Mouse (Mus musculus): ENCODE results near the gene Rgs19.

Gene Rgs19

GRCm38 (mm10) chr2:181648926-181649325 is 44.9 kb downstream of the Rgs19 start:
- DNase-seq, result no peak

GRCm38 (mm10) chr2:181646626-181647472 is 46.9 kb downstream of the Rgs19 start:
- DNase-seq, result no peak

GRCm38 (mm10) chr2:181645666-181646065 is 48.1 kb downstream of the Rgs19 start:
- DNase-seq, result no peak

- DNase-seq, result peak; percentile 52 to 69
Observed at GRCm38 (mm10) chr2:181644361-181644760, 49.4 kb downstream of the Rgs19 start.
